Mouse (Mus musculus) neural tube, embryonic 12.5 days (tissue): ENCODE results near the gene B3gnt2. TPM values are rescaled to one million over a fixed set of nuclear protein-coding genes. Genes with fewer than 3 reads are reported as not detected.

Source experiments
- ATAC-seq: fragments of 200-750 bp; cut with Nextera tagmentation; 2 replicates; pipeline ENCODE4 v1.8.0; 2017; ENCODE audit warnings: low read depth, mild to moderate bottlenecking, moderate TSS enrichment, moderate library complexity; ENCODE audit not compliant: low FRiP score
- H3K27ac ChIP-seq: fragments of 300-500 bp; sonication (generic); 2 replicates; pipeline ENCODE4 v1.5.1; 2016
- H3K27me3 ChIP-seq: fragments of 300-500 bp; sonication (generic); replicated peaks from 2 replicates; pipeline ENCODE4 v1.6.1; 2016; ENCODE audit warnings: mild to moderate bottlenecking
- H3K36me3 ChIP-seq: fragments of 300-500 bp; sonication (generic); 2 replicates; pipeline ENCODE4 v1.6.1; 2016; ENCODE audit warnings: mild to moderate bottlenecking
- H3K4me1 ChIP-seq: fragments of 300-500 bp; sonication (generic); 2 replicates; pipeline ENCODE4 v1.6.1; 2016
- H3K4me2 ChIP-seq: fragments of 300-500 bp; sonication (generic); replicated peaks from 2 replicates; pipeline ENCODE4 v1.6.1; 2016; ENCODE audit warnings: mild to moderate bottlenecking
- H3K4me3 ChIP-seq: fragments of 300-500 bp; sonication (generic); 2 replicates; pipeline ENCODE4 v1.5.1; 2016
- H3K9ac ChIP-seq: fragments of 300-500 bp; sonication (generic); 2 replicates; pipeline ENCODE4 v1.6.1; 2016; ENCODE audit warnings: mild to moderate bottlenecking
- H3K9me3 ChIP-seq: fragments of 300-500 bp; sonication (generic); 2 replicates; pipeline ENCODE4 v1.6.1; 2016; ENCODE audit warnings: mild to moderate bottlenecking
- WGBS: fragments of 180-500 bp; shearing (Covaris S2); methylation state at CpG from one replicate; pipeline ENCODE4 v1.1.7; 2016; 5-methylcytosine and 5-hydroxymethylcytosine counted together
- polyA plus RNA-seq: library from polyadenylated mRNA; unstranded; fragments of >200 nt; fragmentation: Nextera tagmentation; extraction: Ambion mirVana; gene quantifications from 2 replicates; pipeline ENCODE4 v1.2.1, GENCODE M21; 2016

Gene B3gnt2
- polyA plus RNA-seq, 1 experiment from 2014 or later = 3.0 TPM

GRCm38 (mm10) chr11:22854571-22854970 lies 6.2 kb downstream of the B3gnt2 start:
- Histone ChIP-seq H3K4me1 (peaks cover 12% of the 10 kb centered on the region), H3K27me3 (peaks cover 34% of the 10 kb centered on the region), H3K36me3 (no peaks in the 10 kb centered on the region), H3K9me3 (no peaks in the 10 kb centered on the region), H3K4me3 (no peak overlapping the region), H3K4me2 (no peak overlapping the region), H3K27ac (no peak overlapping the region), H3K9ac (no peak overlapping the region)
- WGBS = 86% methylated on average over 4 of the region's 4 CpGs
- ATAC-seq = no peak

- ATAC-seq = no peak
- no peak overlapping the region for H3K4me3 ChIP-seq
- H3K27ac ChIP-seq = no peak overlapping the region
- H3K4me2 ChIP-seq = no peak overlapping the region
- H3K36me3 ChIP-seq = no peaks in the 10 kb centered on the region
- H3K9me3 ChIP-seq = no peaks in the 10 kb centered on the region
- 54% methylated on average over 2 of the region's 2 CpGs for WGBS
- peaks cover 8% of the 10 kb centered on the region for H3K4me1 ChIP-seq
- no peak overlapping the region for H3K9ac ChIP-seq
- peaks cover 25% of the 10 kb centered on the region for H3K27me3 ChIP-seq
Observed at GRCm38 (mm10) chr11:22853477-22854157, 7.1 kb downstream of the B3gnt2 start.

- Histone ChIP-seq H3K4me3 (no peak overlapping the region), H3K4me2 (no peak overlapping the region), H3K27me3 (peaks cover 14% of the 10 kb centered on the region), H3K9me3 (no peaks in the 10 kb centered on the region), H3K4me1 (peaks cover 2% of the 10 kb centered on the region; the same call in 1 of the 2 replicates), H3K27ac (no peak overlapping the region), H3K9ac (no peak overlapping the region), H3K36me3 (no peaks in the 10 kb centered on the region)
- WGBS = 53% methylated on average over 1 of the region's 1 CpGs
- ATAC-seq = no peak
Observed at GRCm38 (mm10) chr11:22852510-22852909, 8.3 kb downstream of the B3gnt2 start.

GRCm38 (mm10) chr11:22851416-22851815 lies 9.3 kb downstream of the B3gnt2 start:
- H3K4me1 ChIP-seq = peaks cover 2% of the 10 kb centered on the region; the same call in 1 of the 2 replicates

GRCm38 (mm10) chr11:22850077-22850476 lies 10.7 kb downstream of the B3gnt2 start:
- Histone ChIP-seq H3K27me3 (no peaks in the 10 kb centered on the region), H3K4me2 (no peak overlapping the region), H3K4me1 (peaks cover 2% of the 10 kb centered on the region; the same call in 1 of the 2 replicates), H3K9me3 (no peaks in the 10 kb centered on the region), H3K36me3 (no peaks in the 10 kb centered on the region), H3K9ac (no peak overlapping the region), H3K27ac (no peak overlapping the region), H3K4me3 (no peak overlapping the region)
- 86% methylated on average over 4 of the region's 4 CpGs for WGBS
- ATAC-seq = no peak

More at GRCm38 (mm10) chr11:22851416-22851815, 9.3 kb downstream of the B3gnt2 start:
- WGBS = 67% methylated on average over 4 of the region's 4 CpGs
- H3K9ac ChIP-seq = no peak overlapping the region
- peaks cover 3% of the 10 kb centered on the region; the same call in 1 of the 2 replicates for H3K27me3 ChIP-seq
- no peak overlapping the region for H3K4me2 ChIP-seq
- no peaks in the 10 kb centered on the region for H3K36me3 ChIP-seq
- H3K9me3 ChIP-seq = no peaks in the 10 kb centered on the region
- no peak for ATAC-seq
- no peak overlapping the region for H3K27ac ChIP-seq
- no peak overlapping the region for H3K4me3 ChIP-seq

GRCm38 (mm10) chr11:22848649-22849195 lies 12.0 kb downstream of the B3gnt2 start:
- WGBS = 85% methylated on average over 5 of the region's 5 CpGs
- no peak overlapping the region for H3K27ac ChIP-seq
- ATAC-seq = no peak

GRCm38 (mm10) chr11:22847732-22848648 lies 12.8 kb downstream of the B3gnt2 start:
- H3K27ac ChIP-seq = no peak overlapping the region
- no peaks in the 10 kb centered on the region for H3K27me3 ChIP-seq
- H3K36me3 ChIP-seq = no peaks in the 10 kb centered on the region
- no peak overlapping the region for H3K4me3 ChIP-seq
- H3K9ac ChIP-seq = no peak overlapping the region
- 49% methylated on average over 8 of the region's 8 CpGs for WGBS
- H3K9me3 ChIP-seq = no peaks in the 10 kb centered on the region
- peaks cover 2% of the 10 kb centered on the region; the same call in 1 of the 2 replicates for H3K4me1 ChIP-seq
- ATAC-seq = no peak
- no peak overlapping the region for H3K4me2 ChIP-seq

More at GRCm38 (mm10) chr11:22848649-22849195, 12.0 kb downstream of the B3gnt2 start:
- Histone ChIP-seq H3K4me2 (no peak overlapping the region), H3K4me3 (no peak overlapping the region), H3K9me3 (no peaks in the 10 kb centered on the region), H3K4me1 (peaks cover 2% of the 10 kb centered on the region; the same call in 1 of the 2 replicates), H3K36me3 (no peaks in the 10 kb centered on the region), H3K27me3 (no peaks in the 10 kb centered on the region), H3K9ac (no peak overlapping the region)

GRCm38 (mm10) chr11:22846960-22847731 lies 13.6 kb downstream of the B3gnt2 start:
- Histone ChIP-seq H3K4me2 (no peak overlapping the region), H3K4me3 (no peak overlapping the region), H3K27ac (no peak overlapping the region), H3K9me3 (no peaks in the 10 kb centered on the region), H3K9ac (no peak overlapping the region), H3K4me1 (peaks cover 2% of the 10 kb centered on the region; the same call in 1 of the 2 replicates), H3K27me3 (no peaks in the 10 kb centered on the region), H3K36me3 (no peaks in the 10 kb centered on the region)
- no peak for ATAC-seq
- 73% methylated on average over 8 of the region's 8 CpGs for WGBS

GRCm38 (mm10) chr11:22846093-22846835 lies 14.5 kb downstream of the B3gnt2 start:
- ATAC-seq = no peak
- Histone ChIP-seq H3K4me1 (peaks cover 2% of the 10 kb centered on the region; the same call in 1 of the 2 replicates), H3K4me2 (no peak overlapping the region), H3K4me3 (no peak overlapping the region), H3K9me3 (no peaks in the 10 kb centered on the region), H3K27me3 (no peaks in the 10 kb centered on the region), H3K36me3 (no peaks in the 10 kb centered on the region), H3K27ac (no peak overlapping the region), H3K9ac (no peak overlapping the region)
- WGBS = 59% methylated on average over 6 of the region's 6 CpGs

GRCm38 (mm10) chr11:22844754-22845718 lies 15.7 kb downstream of the B3gnt2 start:
- 91% methylated on average over 4 of the region's 4 CpGs for WGBS
- Histone ChIP-seq H3K9me3 (no peaks in the 10 kb centered on the region), H3K27ac (no peak overlapping the region), H3K4me2 (no peak overlapping the region), H3K4me1 (peaks cover 2% of the 10 kb centered on the region; the same call in 1 of the 2 replicates), H3K9ac (no peak overlapping the region), H3K27me3 (no peaks in the 10 kb centered on the region), H3K4me3 (no peak overlapping the region), H3K36me3 (no peaks in the 10 kb centered on the region)
- ATAC-seq = no peak
